Mouse (Mus musculus) myocyte (in vitro differentiated cells): Measurements from ENCODE around the gene Boc. TPM values are rescaled to one million over a fixed set of nuclear protein-coding genes. Genes with fewer than 3 reads are reported as not detected.

Source experiments
- H3K27me3 ChIP-seq: one replicate; pipeline ENCODE4 v1.6.1; 2011; ENCODE audit not compliant: control insufficient read depth, insufficient read depth, insufficient read length
- H3K36me3 ChIP-seq: one replicate; pipeline ENCODE4 v1.6.1; 2011; ENCODE audit not compliant: control insufficient read depth, insufficient read depth
- H3K4me2 ChIP-seq: one replicate; pipeline ENCODE4 v1.6.1; 2011; ENCODE audit warnings: low read depth, control low read depth
- H3K4me3 ChIP-seq: one replicate; pipeline ENCODE4 v1.5.1; 2011; ENCODE audit warnings: mild to moderate bottlenecking, control low read depth, moderate library complexity
- H3K79me2 ChIP-seq: one replicate; pipeline ENCODE4 v1.6.1; 2011; ENCODE audit not compliant: control insufficient read depth, insufficient read depth
- H3ac ChIP-seq: one replicate; pipeline ENCODE4 v1.6.1; 2011; ENCODE audit not compliant: control insufficient read depth, insufficient read length
- CEBPB ChIP-seq: IDR thresholded peaks from 2 replicates; pipeline ENCODE4 v1.6.1; 2011; ENCODE audit warnings: mild to moderate bottlenecking, moderate library complexity; ENCODE audit not compliant: poor library complexity, insufficient read depth, severe bottlenecking
- E2F4 ChIP-seq: IDR thresholded peaks from one replicate; pipeline ENCODE4 v1.6.1; 2011; ENCODE audit warnings: mild to moderate bottlenecking, control low read depth, moderate library complexity; ENCODE audit not compliant: insufficient read depth
- MAX ChIP-seq: IDR thresholded peaks from one replicate; pipeline ENCODE4 v1.6.1; 2011; ENCODE audit warnings: low read depth, mild to moderate bottlenecking, control low read depth
- MYOD1 ChIP-seq, 3 experiments: IDR thresholded peaks; one replicate each; pipeline ENCODE4 v1.6.1; 2011; ENCODE audit warnings: control low read depth in 2 of 3, low read depth in 2 of 3, mild to moderate bottlenecking in 2 of 3, moderate library complexity in 1 of 3; ENCODE audit not compliant: insufficient read length in 2 of 3, control insufficient read depth in 1 of 3
- MYOG ChIP-seq, 3 experiments: IDR thresholded peaks; one replicate each; pipeline ENCODE4 v1.6.1; 2011; ENCODE audit warnings: control low read depth in 2 of 3, low read depth in 2 of 3, mild to moderate bottlenecking in 2 of 3; ENCODE audit not compliant: insufficient read length in 2 of 3, control insufficient read depth in 1 of 3, insufficient read depth in 1 of 3
- POLR2A ChIP-seq: IDR thresholded peaks from one replicate; pipeline ENCODE4 v1.6.1; 2011; ENCODE audit warnings: low read depth, mild to moderate bottlenecking, control low read depth, moderate library complexity; ENCODE audit not compliant: insufficient read length
- POLR2AphosphoS2 ChIP-seq: IDR thresholded peaks from one replicate; pipeline ENCODE4 v1.6.1; 2011; ENCODE audit warnings: low read depth, control low read depth; ENCODE audit not compliant: insufficient read length
- REST ChIP-seq: IDR thresholded peaks from one replicate; pipeline ENCODE4 v1.6.1; 2011; ENCODE audit warnings: mild to moderate bottlenecking, control low read depth, moderate library complexity; ENCODE audit not compliant: insufficient read depth, insufficient read length
- SRF ChIP-seq: IDR thresholded peaks from one replicate; pipeline ENCODE4 v1.6.1; 2011; ENCODE audit warnings: low read depth; ENCODE audit not compliant: control insufficient read depth, insufficient read length
- TCF12 ChIP-seq: IDR thresholded peaks from one replicate; pipeline ENCODE4 v1.6.1; 2011; ENCODE audit warnings: mild to moderate bottlenecking, control low read depth; ENCODE audit not compliant: poor library complexity, insufficient read depth, severe bottlenecking
- TCF3 ChIP-seq: IDR thresholded peaks from one replicate; pipeline ENCODE4 v1.6.1; 2011; ENCODE audit warnings: low read depth, control low read depth; ENCODE audit not compliant: insufficient read length
- USF1 ChIP-seq: IDR thresholded peaks from one replicate; pipeline ENCODE4 v1.6.1; 2011; ENCODE audit warnings: low read depth, mild to moderate bottlenecking, control low read depth, moderate library complexity
- polyA plus RNA-seq: library from polyadenylated mRNA; unstranded; fragments of >200 nt; fragmentation: generic; extraction: Trizol; gene quantifications from one replicate; pipeline ENCODE4 v1.2.1, GENCODE M21; 2012; ENCODE audit warnings: missing spikeins

Boc gene
- polyA plus RNA-seq, 1 experiment = 7.5 TPM

DNA sequence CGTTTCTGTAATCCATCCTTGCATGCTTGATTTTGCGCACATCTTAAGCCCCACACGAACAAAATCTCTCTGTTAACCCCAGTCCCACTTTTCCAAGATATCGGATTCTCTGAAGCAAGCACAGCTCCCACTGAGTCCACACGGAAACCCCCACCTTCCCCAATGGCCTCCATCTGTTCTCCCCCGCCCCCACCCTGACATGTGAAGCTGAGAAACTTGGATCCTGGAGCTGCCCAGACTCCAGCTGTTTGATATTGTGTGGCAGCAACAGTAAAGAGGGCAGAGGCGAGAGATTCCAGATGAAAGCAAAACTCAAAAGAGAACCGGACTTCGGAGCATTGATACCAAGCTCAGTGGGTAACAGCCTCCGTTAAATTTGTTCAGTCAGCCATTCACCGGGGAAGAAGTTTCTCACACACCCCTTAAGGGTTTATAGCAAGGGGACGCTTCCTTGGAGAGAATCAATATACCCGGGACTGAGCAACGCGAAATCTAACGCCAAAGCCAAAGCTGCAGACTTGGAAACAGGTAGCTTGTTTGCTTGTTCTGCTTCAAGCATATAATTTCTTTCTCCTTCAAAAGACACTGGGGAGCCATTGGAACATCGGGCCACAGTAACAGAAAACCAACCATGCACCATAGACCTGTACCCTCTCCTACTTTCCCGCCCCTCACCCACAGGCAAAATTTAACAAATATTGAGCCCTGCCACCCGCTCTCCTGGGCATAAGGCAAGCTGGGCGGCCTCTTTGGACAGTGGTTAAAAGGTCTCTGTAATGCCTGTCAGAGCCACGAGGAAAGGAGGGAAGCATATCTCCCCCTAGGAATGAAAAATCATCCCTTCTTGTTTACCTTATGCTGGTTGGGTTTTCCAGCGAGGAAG, 6.9 kb upstream of the Boc start:
- H3K79me2 ChIP-seq = no peaks in the 10 kb centered on the region
- no peak overlapping the region for H3K4me3 ChIP-seq
- no peak overlapping the region for H3ac ChIP-seq
- TF ChIP-seq CEBPB = no peak
- TF ChIP-seq REST = no peak
- no peak for TF ChIP-seq TCF12
- TF ChIP-seq MYOG (IDR thresholded peaks at IDR 0.05; ENCODE audit: control insufficient read depth in 1 of 3, insufficient read depth in 1 of 3, insufficient read length in 2 of 3, low read depth in 2 of 3) = no peak
- no peak for TF ChIP-seq SRF
- no peak for TF ChIP-seq USF1
- no peak for TF ChIP-seq MYOD1 (IDR thresholded peaks at IDR 0.05; ENCODE audit: control insufficient read depth in 1 of 3, insufficient read length in 2 of 3, low read depth in 2 of 3)
- TF ChIP-seq MAX = no peak
- no peak for TF ChIP-seq POLR2AphosphoS2
- no peak for TF ChIP-seq TCF3
- no peak for TF ChIP-seq POLR2A
- no peak for TF ChIP-seq E2F4
- H3K36me3 ChIP-seq = no peaks in the 10 kb centered on the region
- H3K27me3 ChIP-seq = no peaks in the 10 kb centered on the region
- peak overlapping the region; percentile 57 for H3K4me2 ChIP-seq

DNA sequence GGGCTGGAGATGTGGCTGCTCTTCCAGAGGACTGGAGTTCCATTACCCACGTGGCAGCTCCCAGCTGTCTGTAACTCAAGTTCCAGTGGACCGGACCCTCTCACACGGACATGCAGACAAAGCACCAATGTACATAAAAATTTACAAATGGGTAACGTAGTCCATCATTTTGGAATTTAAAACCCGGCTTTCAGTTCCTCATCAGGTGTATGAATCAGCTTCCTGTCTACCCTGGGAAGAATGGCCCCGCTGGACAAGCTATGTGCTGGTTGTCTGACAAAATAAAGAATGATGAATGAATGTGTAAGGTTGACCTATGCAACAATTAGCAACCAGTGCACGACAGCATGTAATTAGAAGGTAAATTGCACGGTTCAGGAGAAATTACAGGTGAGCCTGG, 5.7 kb upstream of the Boc start:
- no peaks in the 10 kb centered on the region for H3K36me3 ChIP-seq
- TF ChIP-seq REST (no peak), CEBPB (no peak), TCF3 (no peak), SRF (no peak), MAX (no peak), POLR2A (no peak), POLR2AphosphoS2 (no peak), MYOG (IDR thresholded peaks at IDR 0.05; ENCODE audit: control insufficient read depth in 1 of 3, insufficient read depth in 1 of 3, insufficient read length in 2 of 3, low read depth in 2 of 3) (no peak), MYOD1 (IDR thresholded peaks at IDR 0.05; ENCODE audit: control insufficient read depth in 1 of 3, insufficient read length in 2 of 3, low read depth in 2 of 3) (no peak), TCF12 (no peak), E2F4 (no peak)
- no peak overlapping the region for H3ac ChIP-seq
- no peaks in the 10 kb centered on the region for H3K27me3 ChIP-seq
- no peak overlapping the region for H3K4me2 ChIP-seq
- H3K4me3 ChIP-seq = no peak overlapping the region
- no peaks in the 10 kb centered on the region for H3K79me2 ChIP-seq

DNA sequence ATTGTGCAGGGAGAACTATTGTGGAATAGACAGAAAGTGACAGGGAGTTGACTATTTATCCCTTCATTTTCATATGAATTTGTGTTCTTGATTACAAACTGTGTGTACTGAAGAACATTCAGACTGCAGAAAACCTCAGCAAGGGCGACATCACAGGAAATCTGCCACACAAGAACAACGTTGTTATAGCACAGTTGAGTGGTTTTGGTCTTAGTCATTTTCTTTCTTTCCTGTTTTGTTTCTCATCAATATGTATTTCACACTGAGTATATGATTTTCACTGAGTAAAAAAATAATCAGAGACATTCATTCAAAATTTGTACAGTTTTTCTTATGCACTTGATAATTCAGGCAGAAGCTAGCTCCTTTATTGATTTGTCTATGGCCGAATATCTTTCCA, 3.4 kb upstream of the Boc start:
- H3K79me2 ChIP-seq = no peaks in the 10 kb centered on the region
- H3ac ChIP-seq = no peak overlapping the region
- no peak overlapping the region for H3K4me2 ChIP-seq
- no peak overlapping the region for H3K4me3 ChIP-seq
- no peaks in the 10 kb centered on the region for H3K27me3 ChIP-seq
- no peak for TF ChIP-seq SRF
- TF ChIP-seq POLR2A = no peak
- no peak for TF ChIP-seq TCF3
- H3K36me3 ChIP-seq = no peaks in the 10 kb centered on the region

DNA sequence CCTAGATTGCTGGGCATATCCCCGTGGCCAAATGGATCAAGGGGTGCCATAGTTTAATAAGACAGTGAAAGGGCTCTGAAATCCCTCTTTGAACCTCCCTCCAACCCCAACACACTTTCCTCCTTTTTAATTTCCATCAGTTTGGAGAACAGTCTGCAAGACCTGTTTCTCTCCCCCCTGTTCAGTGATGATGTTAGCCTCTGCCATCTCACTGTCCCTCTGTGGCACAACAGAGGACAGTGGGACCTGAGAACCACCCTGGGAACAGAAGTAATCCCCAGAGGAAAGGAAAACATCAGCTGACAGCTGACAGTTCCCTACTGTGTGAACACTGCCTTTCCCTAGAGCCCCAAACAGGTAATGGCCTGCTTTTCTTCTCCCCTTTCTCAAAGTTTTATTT, 1.5 kb upstream of the Boc start:
- Histone ChIP-seq H3K27me3 (no peaks in the 10 kb centered on the region), H3K4me3 (no peak overlapping the region), H3K36me3 (no peaks in the 10 kb centered on the region), H3K4me2 (no peak overlapping the region), H3ac (no peak overlapping the region), H3K79me2 (peaks cover 7% of the 10 kb centered on the region)
- no peak for TF ChIP-seq USF1
- TF ChIP-seq POLR2A = no peak

DNA sequence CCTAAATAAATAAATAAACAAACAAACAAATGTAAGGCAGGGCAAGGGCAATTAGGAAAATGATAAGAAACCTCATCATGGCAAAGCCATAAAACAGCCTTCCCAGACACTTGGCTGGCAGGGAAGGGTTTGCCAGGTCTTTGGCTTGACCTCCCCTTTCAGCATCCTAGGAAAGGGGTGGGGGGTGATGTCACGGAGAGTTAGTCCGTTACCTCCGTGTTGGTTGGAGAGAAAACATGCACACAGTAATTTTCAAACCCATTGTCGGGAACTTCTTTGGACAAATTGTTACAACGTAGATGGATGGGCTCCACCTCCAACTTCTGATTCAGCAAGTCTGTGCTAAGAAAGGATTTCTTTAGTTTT, 616 bp upstream of the Boc start:
- Histone ChIP-seq H3ac (no peak overlapping the region), H3K36me3 (no peaks in the 10 kb centered on the region), H3K79me2 (peaks cover 7% of the 10 kb centered on the region), H3K4me3 (peak overlapping the region; percentile 73), H3K27me3 (no peaks in the 10 kb centered on the region), H3K4me2 (peak overlapping the region; percentile 79)
- TF ChIP-seq CEBPB (peak; percentile 48; the same call in 1 of the 2 replicates), POLR2A (no peak)
